Mouse (Mus musculus): ENCODE results near the gene Smoc1.

GRCm38 (mm10) chr12:81123793-81124192 lies 97.2 kb downstream of the Smoc1 start:
- TF ChIP-seq POLR2A (IDR thresholded peaks at IDR 0.05; ENCODE audit: control insufficient read depth, extremely low read depth, insufficient read depth, low read length, poor library complexity): no peak
- TF ChIP-seq CTCF (IDR thresholded peaks at IDR 0.05; ENCODE audit: borderline replicate concordance, control insufficient read depth, extremely low read depth, insufficient read depth, low read length, poor library complexity): no peak

Measured in thymus, adult 2 months (tissue).